Mouse (Mus musculus) kidney, adult 2 months (tissue): ENCODE data around the gene Gm14137. TPM values are rescaled to one million over a fixed set of nuclear protein-coding genes. Genes with fewer than 3 reads are reported as not detected.

Source experiments
- DNase-seq: peaks from one replicate; pipeline ENCODE4 v3.0.0; 2021
- H3K27ac ChIP-seq: fragments of 200-500 bp; 2 replicates; pipeline ENCODE4 v1.5.1; 2012; ENCODE audit warnings: low read depth, low read length, control low read depth, inconsistent platforms; ENCODE audit not compliant: insufficient read depth
- H3K27me3 ChIP-seq: fragments of 200-500 bp; replicated peaks from 2 replicates; pipeline ENCODE4 v1.6.1; 2012; ENCODE audit warnings: mild to moderate bottlenecking, moderate library complexity, low read length, inconsistent platforms; ENCODE audit not compliant: control insufficient read depth, insufficient read depth
- H3K36me3 ChIP-seq: fragments of 200-500 bp; 2 replicates; pipeline ENCODE4 v1.6.1; 2012; ENCODE audit warnings: mild to moderate bottlenecking, moderate library complexity, low read length, inconsistent platforms; ENCODE audit not compliant: control insufficient read depth, insufficient read depth
- H3K4me1 ChIP-seq: fragments of 200-500 bp; 2 replicates; pipeline ENCODE4 v1.6.1; 2011; ENCODE audit warnings: low read length; ENCODE audit not compliant: control insufficient read depth, insufficient read depth
- H3K4me3 ChIP-seq: fragments of 200-500 bp; 2 replicates; pipeline ENCODE4 v1.5.1; 2011; ENCODE audit warnings: mild to moderate bottlenecking, low read depth, low read length, control low read depth; ENCODE audit not compliant: insufficient read depth
- CTCF ChIP-seq: fragments of 200-500 bp; conservative IDR thresholded peaks from 2 replicates; pipeline ENCODE4 v1.5.1; 2011; ENCODE audit warnings: low read depth, mild to moderate bottlenecking, control low read depth, low read length, moderate library complexity, mixed read lengths; ENCODE audit not compliant: insufficient read depth, insufficient read length
- POLR2A ChIP-seq: fragments of 200-500 bp; IDR thresholded peaks from one replicate; pipeline ENCODE4 v1.6.1; 2011; ENCODE audit warnings: low read depth, low read length, control low read depth
- WGBS: fragments of 180-500 bp; shearing (Covaris S2); methylation state at CpG from one replicate; pipeline ENCODE4 v1.1.7; 2018; 5-methylcytosine and 5-hydroxymethylcytosine counted together
- polyA plus RNA-seq: library from polyadenylated mRNA; depleted of rRNA; stranded (reverse); fragments of >200 nt; gene quantifications from 2 replicates; pipeline ENCODE4 v1.2.3, GENCODE M21; 2012

Gene Gm14137
- polyA plus RNA-seq, 1 experiment = 0.05 TPM

DNA sequence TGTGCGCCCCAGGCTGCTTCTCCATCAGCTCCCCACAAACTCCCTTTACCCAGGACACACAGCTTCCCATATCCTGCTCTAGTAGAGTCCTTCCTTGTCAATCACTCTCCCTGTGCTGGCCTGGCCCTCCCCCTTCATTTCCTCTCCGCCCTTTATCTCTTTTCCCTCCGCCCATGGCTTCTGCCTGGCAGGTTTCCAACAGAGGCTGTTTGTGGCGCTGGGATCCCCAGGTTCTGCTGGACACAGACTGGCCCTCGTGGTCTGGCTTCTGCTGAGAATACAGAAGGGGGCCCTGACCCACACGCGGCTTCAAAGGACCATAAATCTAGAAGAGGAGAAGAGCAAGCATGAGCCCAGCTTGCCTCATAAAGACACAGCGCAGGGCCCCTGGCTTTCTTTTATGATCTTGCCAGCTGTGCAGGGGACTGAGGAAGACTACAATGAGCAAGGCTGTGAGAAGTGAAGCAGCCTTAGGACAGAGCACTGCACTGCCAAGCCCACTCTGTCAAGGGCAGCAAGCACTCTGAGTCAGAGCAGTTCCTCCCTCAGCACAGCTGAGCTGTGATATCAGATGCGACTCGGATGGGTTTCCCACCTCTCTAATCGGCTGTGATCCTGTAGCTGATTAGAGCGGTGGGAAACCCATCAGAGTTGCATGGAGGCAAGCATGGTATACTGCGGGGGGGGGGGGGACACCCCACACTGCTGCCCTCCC, 1.3 kb upstream of the Gm14137 start:
- H3K27me3 ChIP-seq = no peaks in the 10 kb centered on the region
- WGBS = 32% methylated on average over 13 of the region's 13 CpGs
- peak; percentile 85 for DNase-seq
- TF ChIP-seq POLR2A = no peak
- no peak for TF ChIP-seq CTCF
- H3K36me3 ChIP-seq = no peaks in the 10 kb centered on the region
- H3K4me1 ChIP-seq = no peaks in the 10 kb centered on the region
- H3K27ac ChIP-seq = no peak overlapping the region
- no peak overlapping the region for H3K4me3 ChIP-seq

DNA sequence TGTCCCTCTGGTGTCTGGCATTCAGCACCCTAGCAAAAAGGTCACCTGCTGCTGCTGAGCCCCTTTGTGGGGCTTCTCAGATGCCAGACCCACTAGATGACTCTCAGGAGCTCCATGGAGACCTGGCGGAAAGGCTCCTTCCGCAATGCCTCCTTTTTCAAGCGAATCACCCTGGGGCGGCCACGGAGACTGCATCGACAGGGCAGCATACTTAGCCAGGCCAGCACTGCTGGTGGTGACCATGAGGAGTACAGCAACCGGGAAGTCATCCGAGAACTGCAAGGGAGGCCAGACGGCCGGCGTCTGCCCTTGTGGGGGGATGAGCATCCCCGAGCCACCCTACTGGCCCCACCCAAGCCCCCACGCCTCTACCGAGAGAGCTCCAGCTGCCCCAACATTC, 557 bp downstream of the Gm14137 start:
- H3K4me1 ChIP-seq = no peaks in the 10 kb centered on the region
- no peak overlapping the region for H3K27ac ChIP-seq
- H3K4me3 ChIP-seq = no peak overlapping the region
- no peaks in the 10 kb centered on the region for H3K27me3 ChIP-seq
- 74% methylated on average over 14 of the region's 14 CpGs for WGBS
- DNase-seq = no peak
- TF ChIP-seq POLR2A = no peak
- no peak for TF ChIP-seq CTCF
- H3K36me3 ChIP-seq = no peaks in the 10 kb centered on the region

GRCm38 (mm10) chr2:119175614-119176013, 1.3 kb downstream of the Gm14137 start:
- H3K27me3 ChIP-seq = no peaks in the 10 kb centered on the region
- DNase-seq = peak; percentile 54

DNA sequence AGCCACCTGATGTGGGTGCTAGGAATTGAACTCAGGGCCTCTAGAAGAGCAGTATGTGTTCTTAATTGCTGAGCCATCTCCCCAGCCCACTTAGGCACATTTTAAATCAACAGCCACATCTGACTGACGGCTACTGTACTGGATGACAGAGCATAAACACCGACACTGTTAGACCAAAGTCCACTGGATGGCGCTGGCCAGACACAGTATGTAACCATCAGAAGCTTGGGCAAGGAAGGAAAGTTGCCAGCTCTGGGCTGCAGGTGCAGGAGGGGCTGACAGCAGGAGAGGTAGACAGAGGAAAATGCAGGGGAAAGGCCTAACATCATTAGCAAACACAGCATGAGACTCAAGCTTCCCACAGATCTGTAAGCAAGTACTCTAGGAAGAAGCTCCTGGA, 2.5 kb downstream of the Gm14137 start:
- no peaks in the 10 kb centered on the region for H3K27me3 ChIP-seq
- H3K27ac ChIP-seq = no peak overlapping the region
- no peak overlapping the region for H3K4me3 ChIP-seq
- peak; percentile 56 for DNase-seq
- TF ChIP-seq CTCF (peak; percentile 14; the same call in 1 of the 2 replicates), POLR2A (no peak)
- no peaks in the 10 kb centered on the region; the same call in 1 of the 2 replicates for H3K36me3 ChIP-seq
- WGBS = 47% methylated on average over 3 of the region's 3 CpGs
- H3K4me1 ChIP-seq = no peaks in the 10 kb centered on the region

More at GRCm38 (mm10) chr2:119175614-119176013, 1.3 kb downstream of the Gm14137 start:
- Histone ChIP-seq H3K4me1 (no peaks in the 10 kb centered on the region), H3K4me3 (no peak overlapping the region), H3K36me3 (no peaks in the 10 kb centered on the region; the same call in 1 of the 2 replicates), H3K27ac (0 out of 2 replicates have a peak overlapping the region, but pooled peaks have one; percentile 26)
- 70% methylated on average over 6 of the region's 6 CpGs for WGBS
- TF ChIP-seq POLR2A = no peak

GRCm38 (mm10) chr2:119177384-119177939, 3.2 kb downstream of the Gm14137 start:
- Histone ChIP-seq H3K4me1 (no peaks in the 10 kb centered on the region), H3K36me3 (no peaks in the 10 kb centered on the region; the same call in 1 of the 2 replicates), H3K4me3 (no peak overlapping the region), H3K27ac (no peak overlapping the region), H3K27me3 (no peaks in the 10 kb centered on the region)
- 82% methylated on average over 5 of the region's 5 CpGs for WGBS
- TF ChIP-seq CTCF (no peak), POLR2A (no peak)
- no peak for DNase-seq

DNA sequence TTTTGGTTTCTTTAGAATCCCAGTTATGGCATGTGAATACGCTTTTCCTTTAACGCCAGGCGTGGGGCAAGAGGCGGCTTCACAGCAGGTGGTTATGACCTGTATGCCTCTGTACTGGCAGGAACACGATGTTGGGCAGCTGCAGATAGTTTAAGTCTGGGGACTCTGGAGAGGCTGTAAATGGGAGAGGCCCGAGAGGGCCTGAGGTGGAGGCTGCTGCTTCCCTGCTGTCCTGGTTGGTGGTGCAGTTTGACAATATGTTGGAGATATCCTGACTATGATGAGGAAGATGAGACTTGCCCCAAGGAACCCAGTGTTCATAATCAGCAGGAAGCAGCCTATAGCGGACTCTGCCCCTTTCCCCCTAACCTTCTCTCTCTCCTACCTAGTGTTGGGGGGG, 8.6 kb downstream of the Gm14137 start:
- DNase-seq = no peak
- no peaks in the 10 kb centered on the region for H3K4me1 ChIP-seq
- H3K27ac ChIP-seq = no peak overlapping the region
- no peak overlapping the region for H3K4me3 ChIP-seq
- TF ChIP-seq CTCF = no peak
- TF ChIP-seq POLR2A = no peak
- H3K36me3 ChIP-seq = no peaks in the 10 kb centered on the region; the same call in 1 of the 2 replicates
- 90% methylated on average over 7 of the region's 7 CpGs for WGBS
- no peaks in the 10 kb centered on the region for H3K27me3 ChIP-seq

DNA sequence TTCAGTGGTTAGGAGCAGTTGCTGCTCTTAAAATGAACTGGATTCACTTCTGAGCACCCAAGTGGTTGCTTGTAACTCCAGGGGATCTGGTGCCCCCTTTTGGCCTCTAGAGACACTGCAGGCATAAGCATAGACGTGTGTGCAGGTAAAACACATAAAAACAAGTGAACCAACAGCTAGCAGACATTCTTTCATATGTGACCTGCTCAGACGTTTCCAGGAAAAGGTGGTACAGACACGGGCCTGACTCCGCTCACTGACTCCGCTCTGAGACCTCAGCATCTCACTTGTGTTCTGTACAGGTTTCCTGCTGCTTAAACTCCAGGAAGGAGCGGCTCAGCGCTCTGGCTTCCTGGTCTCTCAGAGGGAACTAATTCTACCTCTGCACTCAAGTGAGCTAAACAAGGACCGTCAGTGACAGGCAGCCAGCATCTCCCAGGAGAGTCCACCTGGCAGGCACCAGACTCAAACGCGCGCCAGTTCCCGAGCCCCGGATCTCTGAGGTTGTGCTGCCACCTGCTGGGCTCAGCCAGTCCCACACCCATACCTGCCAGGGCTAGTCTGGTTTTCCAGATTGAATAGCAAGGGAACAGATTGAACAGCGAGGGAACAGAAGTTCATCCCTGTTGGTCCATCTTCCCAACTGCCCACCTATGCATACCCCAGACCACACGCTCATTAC, 14.9 kb downstream of the Gm14137 start:
- peaks cover 3% of the 10 kb centered on the region; the same call in 1 of the 2 replicates for H3K4me1 ChIP-seq
- H3K36me3 ChIP-seq = no peaks in the 10 kb centered on the region
- no peaks in the 10 kb centered on the region for H3K27me3 ChIP-seq
- H3K4me3 ChIP-seq = peak overlapping the region; percentile 34; the same call in 1 of the 2 replicates
- peak; percentile 95 for TF ChIP-seq CTCF
- TF ChIP-seq POLR2A = no peak
- H3K27ac ChIP-seq = no peak overlapping the region
- DNase-seq = peak; percentile 86
- WGBS = 4% methylated on average over 15 of the region's 15 CpGs
